Mouse (Mus musculus): ENCODE measurements around the gene Vmn1r217.

DNA sequence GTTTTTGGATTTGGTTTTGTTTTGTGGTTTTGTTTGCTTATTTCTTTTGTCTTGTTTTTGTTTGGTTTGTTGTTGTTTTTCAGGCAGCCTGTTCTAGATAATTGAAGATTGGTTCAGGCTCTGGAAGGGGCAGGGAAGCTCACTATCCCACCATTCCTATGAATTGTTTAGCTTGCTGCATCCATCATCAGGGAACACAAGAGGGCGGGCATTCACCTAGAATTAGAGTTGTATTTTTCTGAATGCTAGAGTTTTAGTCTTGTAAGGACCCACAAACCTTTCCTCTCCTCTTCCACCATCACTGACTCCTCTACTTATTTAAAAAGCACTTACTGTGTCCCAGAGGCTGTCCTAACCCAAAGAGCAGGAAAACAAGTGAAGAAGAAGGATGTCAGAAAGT is 60.2 kb downstream of the Vmn1r217 start:
- TF ChIP-seq POLR2A (IDR thresholded peaks at IDR 0.05; ENCODE audit: extremely low read depth, insufficient read depth, low read length): no peak
- no peak for TF ChIP-seq CTCF (IDR thresholded peaks at IDR 0.05; ENCODE audit: low read depth, low read length)
